Mouse (Mus musculus) layer of hippocampus, adult 9-10 months (tissue): ENCODE data around the gene Ankrd31.
"Not testable (repeated sequence)": the region's sequence is repeated elsewhere in the genome, so short reads cannot be mapped to it uniquely, and the experiment has no call there.

Experiments
- DNase-seq: peaks from one replicate; pipeline ENCODE4 v3.0.0; 2022; ENCODE audit warnings: low spot score

Gene Ankrd31

GRCm38 (mm10) chr13:96748109-96748845 is at the start of gene Ankrd31:
TSS of gene Ankrd31 (plus strand) at chr13:96748272.
- DNase-seq: no peak

DNA sequence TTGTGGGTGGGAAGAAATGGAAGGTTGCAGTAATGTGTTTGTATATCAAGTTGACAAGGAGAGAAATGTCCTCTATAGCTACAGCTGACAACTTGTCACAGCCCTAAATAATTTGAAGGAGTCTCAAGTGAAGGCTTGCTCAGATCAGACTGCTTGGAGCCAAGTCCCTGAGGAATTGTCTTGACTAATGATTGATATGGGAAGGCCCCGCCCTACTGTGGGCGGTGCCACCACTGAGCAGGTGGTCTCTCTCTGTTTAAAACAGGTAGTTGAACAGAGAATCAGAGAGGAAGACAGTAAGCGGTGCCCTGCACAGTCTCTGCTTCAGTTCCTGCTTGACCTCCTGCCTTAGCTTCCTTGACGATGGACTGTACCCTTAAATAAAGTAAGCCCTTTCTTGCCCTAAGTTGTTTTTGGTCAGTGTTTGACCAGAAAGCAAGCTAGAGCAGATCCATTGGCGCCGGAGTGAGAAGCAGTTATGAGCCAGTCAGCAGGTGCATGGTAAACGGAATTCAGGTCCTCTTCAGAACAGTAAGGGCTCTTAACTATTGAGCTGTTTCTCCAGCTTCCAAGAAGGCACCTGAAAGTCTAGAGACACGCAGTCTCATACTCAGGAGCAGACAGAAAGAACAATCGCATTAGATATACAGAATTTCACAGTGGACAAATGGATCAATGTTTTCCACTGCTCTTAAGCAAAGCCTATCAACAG is 45.3 kb upstream of the Ankrd31 start:
- DNase-seq: no peak

- DNase-seq: no peak
Measured at GRCm38 (mm10) chr13:96709269-96710233, 38.5 kb upstream of the Ankrd31 start.

DNA sequence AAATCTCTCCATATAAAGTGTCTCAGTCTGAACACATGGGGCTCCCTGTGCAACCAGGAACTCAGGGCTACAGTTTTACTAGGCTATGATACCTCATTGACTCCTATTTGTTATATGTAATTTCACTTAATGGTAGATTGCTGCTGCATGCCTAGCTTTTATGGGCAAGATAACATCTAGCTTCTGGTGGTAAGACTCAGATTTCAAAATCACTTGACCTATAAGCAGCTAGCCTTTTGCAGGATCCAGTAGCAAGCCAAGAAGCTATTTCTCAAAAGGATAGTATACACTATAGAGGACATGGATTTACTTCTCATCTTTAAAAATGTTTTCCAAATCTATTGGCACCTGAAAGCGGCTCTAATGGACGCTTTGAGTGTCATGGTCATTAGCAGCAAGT is 31.8 kb upstream of the Ankrd31 start:
- DNase-seq: no peak

- no peak for DNase-seq
Measured at GRCm38 (mm10) chr13:96717821-96718220, 30.3 kb upstream of the Ankrd31 start.

GRCm38 (mm10) chr13:96720003-96720402 is 28.1 kb upstream of the Ankrd31 start:
- no peak for DNase-seq

- no peak for DNase-seq
Measured at GRCm38 (mm10) chr13:96728289-96728688, 19.8 kb upstream of the Ankrd31 start.

- DNase-seq: no peak
Measured at GRCm38 (mm10) chr13:96729146-96729545, 18.9 kb upstream of the Ankrd31 start.

- no peak for DNase-seq
Measured at GRCm38 (mm10) chr13:96730116-96730515, 18.0 kb upstream of the Ankrd31 start.

- DNase-seq: no peak
Measured at GRCm38 (mm10) chr13:96735175-96735574, 12.9 kb upstream of the Ankrd31 start.

DNA sequence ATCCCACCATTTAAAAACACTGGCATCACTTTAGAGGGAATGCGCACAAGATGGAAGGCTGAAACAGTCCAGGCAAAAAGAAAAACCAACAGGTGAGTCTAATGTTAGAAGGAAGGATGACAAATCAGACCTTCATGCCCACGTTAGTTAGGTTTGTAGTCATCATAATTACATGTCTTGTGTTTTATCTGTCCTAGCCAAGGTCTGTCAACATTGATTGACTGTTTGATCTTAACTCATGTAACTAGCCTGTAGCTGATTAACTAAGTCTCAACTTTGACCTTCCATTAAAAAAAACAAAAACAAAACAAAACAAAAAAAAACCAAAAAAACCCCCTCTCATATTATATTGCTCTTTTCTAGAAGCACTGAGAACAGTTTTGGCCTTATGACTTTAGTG is 7.9 kb upstream of the Ankrd31 start:
- no peak for DNase-seq

GRCm38 (mm10) chr13:96742871-96743270 is 5.2 kb upstream of the Ankrd31 start:
- peak; percentile 25 for DNase-seq

- no peak for DNase-seq
Measured at GRCm38 (mm10) chr13:96746055-96746454, 2.0 kb upstream of the Ankrd31 start.

- no peak for DNase-seq
Measured at GRCm38 (mm10) chr13:96749859-96750258, 1.8 kb downstream of the Ankrd31 start.

GRCm38 (mm10) chr13:96760848-96761247 is 12.8 kb downstream of the Ankrd31 start:
- no peak for DNase-seq

GRCm38 (mm10) chr13:96786071-96786470 is 38.0 kb downstream of the Ankrd31 start:
- not testable (repeated sequence) for DNase-seq

DNA sequence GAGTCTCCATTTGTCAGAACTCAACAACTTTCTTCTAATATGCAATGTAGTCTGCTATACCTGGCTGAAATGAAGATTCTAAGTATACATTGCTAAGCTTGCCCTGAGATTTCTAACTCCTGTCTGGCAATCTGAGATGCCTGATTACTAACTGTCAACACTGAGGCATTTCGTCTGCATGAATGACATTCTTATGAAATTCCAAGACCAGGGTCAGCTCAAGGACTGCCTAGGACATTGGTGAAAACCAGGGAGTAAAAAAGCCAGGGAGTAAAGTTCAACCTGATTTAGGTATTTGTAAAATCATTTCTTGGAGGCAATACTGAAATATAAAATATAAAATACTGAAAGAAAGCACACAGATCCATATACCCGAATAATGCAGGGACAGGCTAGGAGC is 45.4 kb downstream of the Ankrd31 start:
- no peak for DNase-seq

DNA sequence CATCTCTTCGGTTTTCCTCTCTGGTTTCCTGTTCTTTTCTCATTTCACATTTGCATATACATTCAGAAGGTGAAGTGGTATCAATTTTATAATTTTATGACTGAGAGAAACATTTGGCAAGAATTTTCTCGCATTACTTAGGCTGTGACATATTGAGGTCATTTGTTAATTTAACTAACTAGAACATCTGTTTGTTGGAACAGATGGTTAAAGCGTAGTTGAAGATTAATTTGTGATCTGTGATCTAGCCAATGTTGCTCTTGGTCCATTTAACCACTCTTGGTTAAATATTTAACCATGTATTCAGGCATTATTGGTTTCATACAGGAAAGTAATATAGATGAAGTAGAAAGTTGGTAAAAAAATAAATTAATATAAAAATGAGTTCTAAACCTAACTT is 47.2 kb downstream of the Ankrd31 start:
- no peak for DNase-seq

GRCm38 (mm10) chr13:96797500-96797899 is 49.4 kb downstream of the Ankrd31 start:
- DNase-seq: peak; percentile 11

- no peak for DNase-seq
Measured at GRCm38 (mm10) chr13:96849752-96850151, 101.7 kb downstream of the Ankrd31 start.

GRCm38 (mm10) chr13:96852133-96852532 is 104.1 kb downstream of the Ankrd31 start:
- no peak for DNase-seq

- no peak for DNase-seq
Measured at GRCm38 (mm10) chr13:96853256-96853655, 105.2 kb downstream of the Ankrd31 start.
